Mouse (Mus musculus) cerebellum, postnatal 14 days (tissue): ENCODE measurements around the gene Nrn1l.
A peak's percentile ranks its signal among the peaks of the same experiment; 100 is the strongest.

Experiments
- DNase-seq, 2 experiments: peaks; one replicate each; pipeline ENCODE4 v3.0.0; 2021; ENCODE audit warnings: mixed read lengths in 2 of 2

Gene Nrn1l

GRCm38 (mm10) chr8:105893339-105893738 lies at the start of gene Nrn1l:
Nrn1l (plus strand) TSS chr8:105893567.
- peak; percentile 49 to 62 for DNase-seq

GRCm38 (mm10) chr8:105846678-105847077 lies 46.7 kb upstream of the Nrn1l start:
- no peak for DNase-seq

GRCm38 (mm10) chr8:105850014-105850413 lies 43.4 kb upstream of the Nrn1l start:
- no peak for DNase-seq

- no peak for DNase-seq
These were observed 42.8 kb upstream of the Nrn1l start for GRCm38 (mm10) chr8:105850611-105851010.

GRCm38 (mm10) chr8:105851651-105852143 lies 41.7 kb upstream of the Nrn1l start:
- DNase-seq = peak; percentile 92

GRCm38 (mm10) chr8:105852146-105852729 lies 41.1 kb upstream of the Nrn1l start:
- DNase-seq = peak in 1 of 2 experiments; percentile 30

- DNase-seq = no peak
These were observed 40.2 kb upstream of the Nrn1l start, which contains the start of gene Cenpt for GRCm38 (mm10) chr8:105853178-105853577. Cenpt (minus strand) TSS chr8:105853278.

- peak in 1 of 2 experiments; percentile 29 for DNase-seq
These were observed 39.1 kb upstream of the Nrn1l start for GRCm38 (mm10) chr8:105854303-105854702.

GRCm38 (mm10) chr8:105854715-105855216 lies 38.6 kb upstream of the Nrn1l start, which contains the start of gene Thap11:
Thap11 (plus strand) TSS chr8:105855132.
- DNase-seq = peak; percentile 94 to 96

GRCm38 (mm10) chr8:105855248-105856167 lies 37.9 kb upstream of the Nrn1l start:
- peak; percentile 55 to 65 for DNase-seq

- DNase-seq = no peak
These were observed 37.1 kb upstream of the Nrn1l start for GRCm38 (mm10) chr8:105856168-105856835.

GRCm38 (mm10) chr8:105858495-105858894 lies 34.9 kb upstream of the Nrn1l start:
- DNase-seq = no peak

- DNase-seq = no peak
These were observed 34.1 kb upstream of the Nrn1l start for GRCm38 (mm10) chr8:105859314-105859713.

GRCm38 (mm10) chr8:105860143-105860981 lies 33.0 kb upstream of the Nrn1l start, which contains the start of gene Nutf2:
Nutf2 (plus strand) TSS chr8:105860580.
- DNase-seq = peak; percentile 88 to 92

- peak; percentile 33 to 35 for DNase-seq
These were observed 31.4 kb upstream of the Nrn1l start for GRCm38 (mm10) chr8:105861951-105862350.

- DNase-seq = no peak
These were observed 26.9 kb upstream of the Nrn1l start for GRCm38 (mm10) chr8:105866364-105867029.

GRCm38 (mm10) chr8:105874301-105874700 lies 19.1 kb upstream of the Nrn1l start:
- peak; percentile 44 to 61 for DNase-seq

GRCm38 (mm10) chr8:105880754-105881520 lies 12.4 kb upstream of the Nrn1l start, which contains the start of gene Edc4:
Edc4 (plus strand) TSS chr8:105880881.
- DNase-seq = peak; percentile 91 to 94

- peak; percentile 62 to 63 for DNase-seq
These were observed 3.5 kb upstream of the Nrn1l start for GRCm38 (mm10) chr8:105889756-105890465.

- DNase-seq = peak; percentile 50 to 54
These were observed 2.5 kb upstream of the Nrn1l start for GRCm38 (mm10) chr8:105890870-105891269.
